Mouse (Mus musculus): ENCODE measurements around the gene Gpr152. TPM values are rescaled to one million over a fixed set of nuclear protein-coding genes. Genes with fewer than 3 reads are reported as not detected.

Gpr152 gene
- polyA plus RNA-seq, 1 experiment from 2014 or later = not detected

Other genes with a start within 250 kb of the Gpr152 start
- gene Tcirg1, start 232.7 kb upstream of the Gpr152 start, polyA plus RNA-seq (2014; fragmentation: Nextera tagmentation; extraction: Ambion mirVana) = 28.4 and 30.9 TPM in 2 replicates
- 320 and 361 TPM in 2 replicates for gene Ndufs8, start 227.0 kb upstream of the Gpr152 start, polyA plus RNA-seq (2014; fragmentation: Nextera tagmentation; extraction: Ambion mirVana)
- gene Aldh3b1, start 210.0 kb upstream of the Gpr152 start, polyA plus RNA-seq (2014; fragmentation: Nextera tagmentation; extraction: Ambion mirVana) = 1.2 and 2.4 TPM in 2 replicates
- 13.1 and 15.4 TPM in 2 replicates for gene Unc93b1, start 204.6 kb upstream of the Gpr152 start, polyA plus RNA-seq (2014; fragmentation: Nextera tagmentation; extraction: Ambion mirVana)
- gene Aldh3b3, start 181.1 kb upstream of the Gpr152 start, polyA plus RNA-seq (2014; fragmentation: Nextera tagmentation; extraction: Ambion mirVana) = 0.09 TPM in 1 of 2 replicates, not detected in the other
- 11.7 and 14.4 TPM in 2 replicates for gene Aldh3b2, start 167.5 kb upstream of the Gpr152 start, polyA plus RNA-seq (2014; fragmentation: Nextera tagmentation; extraction: Ambion mirVana)
- gene Acy3, start 153.2 kb upstream of the Gpr152 start, polyA plus RNA-seq (2014; fragmentation: Nextera tagmentation; extraction: Ambion mirVana) = 7.8 and 8.8 TPM in 2 replicates
- not detected in 2 replicates for gene Tbx10, start 147.0 kb upstream of the Gpr152 start, polyA plus RNA-seq (2014; fragmentation: Nextera tagmentation; extraction: Ambion mirVana)
- 30.9 and 42.2 TPM in 2 replicates for gene Nudt8, start 139.2 kb upstream of the Gpr152 start, polyA plus RNA-seq (2014; fragmentation: Nextera tagmentation; extraction: Ambion mirVana)
- 3.3 TPM in 2 replicates for gene Gm49405, start 139.2 kb upstream of the Gpr152 start, polyA plus RNA-seq (2014; fragmentation: Nextera tagmentation; extraction: Ambion mirVana)
- 4.5 TPM in 2 replicates for gene Doc2g, start 136.5 kb upstream of the Gpr152 start, polyA plus RNA-seq (2014; fragmentation: Nextera tagmentation; extraction: Ambion mirVana)
- gene Ndufv1, start 127.0 kb upstream of the Gpr152 start, polyA plus RNA-seq (2014; fragmentation: Nextera tagmentation; extraction: Ambion mirVana) = 195 and 205 TPM in 2 replicates
- gene Gstp1, start 101.8 kb upstream of the Gpr152 start, polyA plus RNA-seq (2014; fragmentation: Nextera tagmentation; extraction: Ambion mirVana) = 635 and 672 TPM in 2 replicates
- 10.4 and 18.0 TPM in 2 replicates for gene Gstp2, start 93.8 kb upstream of the Gpr152 start, polyA plus RNA-seq (2014; fragmentation: Nextera tagmentation; extraction: Ambion mirVana)
- not detected in 2 replicates for gene Gstp3, start 80.2 kb upstream of the Gpr152 start, polyA plus RNA-seq (2014; fragmentation: Nextera tagmentation; extraction: Ambion mirVana)
- not detected in 2 replicates for gene Cabp2, start 58.2 kb upstream of the Gpr152 start, polyA plus RNA-seq (2014; fragmentation: Nextera tagmentation; extraction: Ambion mirVana)
- 74.1 and 91.0 TPM in 2 replicates for gene Cdk2ap2, start 42.6 kb upstream of the Gpr152 start, polyA plus RNA-seq (2014; fragmentation: Nextera tagmentation; extraction: Ambion mirVana)
- 9.2 and 10.8 TPM in 2 replicates for gene Pitpnm1, start 39.8 kb upstream of the Gpr152 start, polyA plus RNA-seq (2014; fragmentation: Nextera tagmentation; extraction: Ambion mirVana)
- gene Aip, start 13.9 kb upstream of the Gpr152 start, polyA plus RNA-seq (2014; fragmentation: Nextera tagmentation; extraction: Ambion mirVana) = 95.3 and 101 TPM in 2 replicates
- gene Cabp4, start 4.2 kb downstream of the Gpr152 start, polyA plus RNA-seq (2014; fragmentation: Nextera tagmentation; extraction: Ambion mirVana) = not detected in 2 replicates
- gene Coro1b, start 8.8 kb downstream of the Gpr152 start, polyA plus RNA-seq (2014; fragmentation: Nextera tagmentation; extraction: Ambion mirVana) = 149 and 152 TPM in 2 replicates
- gene Ptprcap, start 13.8 kb downstream of the Gpr152 start, polyA plus RNA-seq (2014; fragmentation: Nextera tagmentation; extraction: Ambion mirVana) = 1.9 and 2.6 TPM in 2 replicates
- gene Rps6kb2, start 23.6 kb downstream of the Gpr152 start, polyA plus RNA-seq (2014; fragmentation: Nextera tagmentation; extraction: Ambion mirVana) = 35.8 and 38.9 TPM in 2 replicates
- gene Carns1, start 35.7 kb downstream of the Gpr152 start, polyA plus RNA-seq (2014; fragmentation: Nextera tagmentation; extraction: Ambion mirVana) = 0.90 and 1.3 TPM in 2 replicates
- gene Tbc1d10c, start 51.5 kb downstream of the Gpr152 start, polyA plus RNA-seq (2014; fragmentation: Nextera tagmentation; extraction: Ambion mirVana) = 1.5 and 2.5 TPM in 2 replicates
- gene Ppp1ca, start 52.3 kb downstream of the Gpr152 start, polyA plus RNA-seq (2014; fragmentation: Nextera tagmentation; extraction: Ambion mirVana) = 759 and 780 TPM in 2 replicates
- gene Rad9a, start 61.9 kb downstream of the Gpr152 start, polyA plus RNA-seq (2014; fragmentation: Nextera tagmentation; extraction: Ambion mirVana) = 33.3 and 33.5 TPM in 2 replicates
- 7.3 and 8.3 TPM in 2 replicates for gene Clcf1, start 74.5 kb downstream of the Gpr152 start, polyA plus RNA-seq (2014; fragmentation: Nextera tagmentation; extraction: Ambion mirVana)
- gene AC109138.7, start 74.6 kb downstream of the Gpr152 start, polyA plus RNA-seq (2014; fragmentation: Nextera tagmentation; extraction: Ambion mirVana) = not detected in 2 replicates
- 25.5 and 26.3 TPM in 2 replicates for gene Pold4, start 92.1 kb downstream of the Gpr152 start, polyA plus RNA-seq (2014; fragmentation: Nextera tagmentation; extraction: Ambion mirVana)
- gene Ssh3, start 129.4 kb downstream of the Gpr152 start, polyA plus RNA-seq (2014; fragmentation: Nextera tagmentation; extraction: Ambion mirVana) = 26.5 and 27.9 TPM in 2 replicates
- gene Ankrd13d, start 143.3 kb downstream of the Gpr152 start, polyA plus RNA-seq (2014; fragmentation: Nextera tagmentation; extraction: Ambion mirVana) = 10.4 and 13.0 TPM in 2 replicates
- gene Grk2, start 166.4 kb downstream of the Gpr152 start, polyA plus RNA-seq (2014; fragmentation: Nextera tagmentation; extraction: Ambion mirVana) = 18.1 and 18.7 TPM in 2 replicates